Mouse (Mus musculus): ENCODE data around the gene Ltv1. TPM values are rescaled to one million over a fixed set of nuclear protein-coding genes. Genes with fewer than 3 reads are reported as not detected.

Gene Ltv1
- total and polyA plus RNA-seq, 3 experiments = 11.5 to 22.9 (median 22.8) TPM

- no peaks in the 10 kb centered on the region for H3K4me1 ChIP-seq (ENCODE audit: control insufficient read depth, insufficient read depth, low read length)
- no peak overlapping the region for H3K4me3 ChIP-seq
- intact Hi-C loops (cut with DNase I) = no loop called here
- no peaks in the 10 kb centered on the region for H3K27me3 ChIP-seq (ENCODE audit: control insufficient read depth, insufficient read depth, low read length)
- H3K9ac ChIP-seq (ENCODE audit: low read depth, low read length) = no peak overlapping the region
- H3K79me2 ChIP-seq (replicated peaks; ENCODE audit: control insufficient read depth, insufficient read depth, low read length) = no peaks in the 10 kb centered on the region
- H3K27ac ChIP-seq = no peak overlapping the region
- no peaks in the 10 kb centered on the region for H3K36me3 ChIP-seq (ENCODE audit: control insufficient read depth, insufficient read depth, low read length)
- no peak for TF ChIP-seq POLR2A (IDR thresholded peaks at IDR 0.05; ENCODE audit: insufficient read depth, low read depth, low read length)
- WGBS = 96% methylated on average over 7 of the region's 7 CpGs
- DNase-seq = no peak
Observed at GRCm38 (mm10) chr10:13135276-13135675, 57.7 kb downstream of the Ltv1 start.

DNA sequence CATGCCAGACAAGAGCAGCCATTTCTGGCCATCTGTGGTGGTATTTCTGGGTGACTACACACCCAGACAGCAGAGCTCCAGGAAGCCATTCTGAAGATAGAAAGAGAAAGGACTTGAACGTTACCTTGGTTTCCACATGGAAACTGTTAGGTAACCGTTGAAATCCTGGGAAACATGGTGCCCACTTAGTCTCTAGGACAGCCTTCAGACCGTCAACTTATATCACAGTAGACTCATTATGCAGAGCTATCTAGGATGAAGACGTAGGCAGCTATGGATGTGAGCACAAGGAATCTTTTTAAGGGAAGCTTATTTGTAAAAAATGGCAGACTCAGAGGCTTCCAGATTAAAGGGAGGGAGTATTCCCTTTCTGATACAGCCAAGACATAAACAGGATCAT, 59.1 kb downstream of the Ltv1 start:
- DNase-seq = no peak
- WGBS = 85% methylated on average over 4 of the region's 4 CpGs
- Histone ChIP-seq H3K27ac (no peak overlapping the region), H3K36me3 (ENCODE audit: control insufficient read depth, insufficient read depth, low read length) (no peaks in the 10 kb centered on the region), H3K9ac (ENCODE audit: low read depth, low read length) (no peak overlapping the region), H3K4me3 (no peak overlapping the region), H3K79me2 (replicated peaks; ENCODE audit: control insufficient read depth, insufficient read depth, low read length) (no peaks in the 10 kb centered on the region), H3K4me1 (ENCODE audit: control insufficient read depth, insufficient read depth, low read length) (no peaks in the 10 kb centered on the region), H3K27me3 (ENCODE audit: control insufficient read depth, insufficient read depth, low read length) (no peaks in the 10 kb centered on the region)
- TF ChIP-seq EP300 (IDR thresholded peaks at IDR 0.05; ENCODE audit: insufficient read depth, low read depth, low read length) (no peak), CTCF (IDR thresholded peaks at IDR 0.05) (no peak), POLR2A (IDR thresholded peaks at IDR 0.05; ENCODE audit: insufficient read depth, low read depth, low read length) (no peak)
- intact Hi-C loops (cut with DNase I) = no loop called here

Other genes starting within 250 kb of the Ltv1 start
- gene Stx11, start 228.9 kb downstream of the Ltv1 start, total RNA-seq (2021) = 1 to 10 TPM; 2.7 to 4.0 TPM
- 1.7 and 2.2 TPM in 2 replicates for gene Stx11, start 228.9 kb downstream of the Ltv1 start, polyA plus RNA-seq (2012; rRNA removed)
- gene Sf3b5, start 187.8 kb downstream of the Ltv1 start, total RNA-seq (2021) = 1 to 10 TPM; 6.6 to 7.4 TPM
- 9.9 and 14.8 TPM in 2 replicates for gene Sf3b5, start 187.8 kb downstream of the Ltv1 start, polyA plus RNA-seq (2012; rRNA removed)
- 1 to 10 TPM; 7.8 to 8.6 TPM for gene Plagl1, start 132.7 kb downstream of the Ltv1 start, total RNA-seq (2021)
- gene Plagl1, start 132.7 kb downstream of the Ltv1 start, polyA plus RNA-seq (2012; rRNA removed) = 11.3 and 19.1 TPM in 2 replicates
- gene Zc2hc1b, start 15.1 kb downstream of the Ltv1 start, total RNA-seq (2021) = not detected
- not detected in 2 replicates for gene Zc2hc1b, start 15.1 kb downstream of the Ltv1 start, polyA plus RNA-seq (2012; rRNA removed)

Data from heart, adult 2 months (tissue).